ENCODE assay signal across 16 mouse cellular contexts in genomic region chr11:117327633-117328032, GRCm38 (mm10).
A peak's percentile ranks its signal among the peaks of the same experiment; 100 is the strongest.
DNase-seq lines count a peak whose midpoint lies in the region; ATAC-seq and TF ChIP-seq lines count a peak whose summit lies in the region.
"Had no signal": no experiment of that assay in that cellular context is flagged by ENCODE, and none has a peak within 500 bp of the region (broad histone marks: within the 10 kb centered on the region; RNA-seq: fewer than 3 reads in every experiment).

No protein-coding gene starts in this region.

- H3K27me3 ChIP-seq in hindbrain, embryonic 10.5 days (ENCODE audit: insufficient read depth, poor library complexity, severe bottlenecking), result no peaks in the 10 kb centered on the region
- H3K27me3 ChIP-seq in hindbrain, embryonic 12.5 days, result no peaks in the 10 kb centered on the region
- no peaks in the 10 kb centered on the region for H3K27me3 ChIP-seq in G1E (ENCODE audit: insufficient read depth, low read length)
- H3K27me3 ChIP-seq: forebrain, embryonic 12.5 days; kidney, embryonic 15.5 days; neural tube, embryonic 13.5 days had no signal

- peak overlapping the region; percentile 35; the same call in 1 of the 2 replicates for H3K27ac ChIP-seq in hindbrain, embryonic 10.5 days
- no peak overlapping the region for H3K27ac ChIP-seq in hindbrain, embryonic 12.5 days
- H3K27ac ChIP-seq: kidney, embryonic 15.5 days; liver, embryonic 14.5 days had no signal

- no peak overlapping the region for H3K9ac ChIP-seq in hindbrain, embryonic 12.5 days
- H3K9ac ChIP-seq: forebrain, embryonic 12.5 days; kidney, embryonic 15.5 days; liver, embryonic 14.5 days; neural tube, embryonic 13.5 days had no signal

- no peaks in the 10 kb centered on the region for H3K9me3 ChIP-seq in hindbrain, embryonic 10.5 days
- no peaks in the 10 kb centered on the region for H3K9me3 ChIP-seq in hindbrain, embryonic 12.5 days (replicated peaks)
- no peaks in the 10 kb centered on the region for H3K9me3 ChIP-seq in G1E (replicated peaks)
- H3K9me3 ChIP-seq: forebrain, embryonic 12.5 days; kidney, embryonic 15.5 days; neural tube, embryonic 13.5 days had no signal

- H3K4me2 ChIP-seq in hindbrain, embryonic 12.5 days (replicated peaks), result no peak overlapping the region
- H3K4me2 ChIP-seq: forebrain, embryonic 12.5 days; kidney, embryonic 15.5 days; neural tube, embryonic 13.5 days had no signal

- peaks cover 88% of the 10 kb centered on the region for H3K4me1 ChIP-seq in hindbrain, embryonic 10.5 days (replicated peaks)
- peaks cover 64% of the 10 kb centered on the region for H3K4me1 ChIP-seq in hindbrain, embryonic 12.5 days
- H3K4me1 ChIP-seq in G1E (ENCODE audit: insufficient read depth, low read depth, low read length), result peaks cover 96% of the 10 kb centered on the region

- no peak for TF ChIP-seq CTCF in G1E (IDR thresholded peaks at IDR 0.05; ENCODE audit: low read depth, low read length)

- DNase-seq in hindbrain, embryonic 10.5 days (ENCODE audit: low spot score), result no peak
- DNase-seq in spleen, postnatal 36 days (ENCODE audit: low spot score in 2 of 2), result peak; percentile 73 to 74
- DNase-seq in spleen, adult 12 weeks (ENCODE audit: low spot score), result no peak
- DNase-seq in G1E (ENCODE audit: low spot score), result no peak
- no peak for DNase-seq in urinary bladder, postnatal 14 days (ENCODE audit: low spot score)
- no peak for DNase-seq in cerebellum, adult 18-20 months
- DNase-seq: adrenal gland, adult 2 months; heart, adult 18-20 months; heart, postnatal 36 days had no signal

- 85% methylated on average over 5 of the region's 5 CpGs for WGBS in hindbrain, embryonic 10.5 days
- WGBS in hindbrain, embryonic 12.5 days, result 83% methylated on average over 5 of the region's 5 CpGs

- ATAC-seq in hindbrain, embryonic 12.5 days (ENCODE audit: low FRiP score), result no peak
- ATAC-seq in G1E (ENCODE audit: extremely low read depth, insufficient number of reproducible peaks, low FRiP score, poor library complexity, severe bottlenecking), result no peak
- ATAC-seq in neutrophil, adult 5-6 weeks (ENCODE audit: extremely low read depth, insufficient number of reproducible peaks, low FRiP score, poor library complexity, severe bottlenecking), result peak; percentile 44
- ATAC-seq: midbrain, embryonic 16.5 days had no signal

- H3K36me3 ChIP-seq in hindbrain, embryonic 10.5 days, result peaks cover 11% of the 10 kb centered on the region; the same call in 1 of the 2 replicates
- no peaks in the 10 kb centered on the region for H3K36me3 ChIP-seq in hindbrain, embryonic 12.5 days
- peaks cover 39% of the 10 kb centered on the region for H3K36me3 ChIP-seq in G1E (replicated peaks)
- H3K36me3 ChIP-seq: forebrain, embryonic 12.5 days; kidney, embryonic 15.5 days; neural tube, embryonic 13.5 days had no signal

- no peak overlapping the region for H3K4me3 ChIP-seq in hindbrain, embryonic 10.5 days
- H3K4me3 ChIP-seq in hindbrain, embryonic 12.5 days, result no peak overlapping the region
- H3K4me3 ChIP-seq in G1E (ENCODE audit: low read depth, low read length), result peak overlapping the region; percentile 70; the same call in 1 of the 2 replicates
- H3K4me3 ChIP-seq: forebrain, embryonic 12.5 days; kidney, embryonic 15.5 days; neural tube, embryonic 13.5 days had no signal

Comparison
In these comparisons a context has a peak if more than half of its experiments do, and no peak if none do; other contexts are left out.
1. DNase-seq: peak in spleen, postnatal 36 days (2 of 2); none in hindbrain, embryonic 10.5 days (single experiment), spleen, adult 12 weeks (single experiment), G1E (single experiment), urinary bladder, postnatal 14 days (single experiment) and cerebellum, adult 18-20 months (0 of 2).